18 mouse cellular contexts compared by ENCODE assay signal in the genomic region with DNA sequence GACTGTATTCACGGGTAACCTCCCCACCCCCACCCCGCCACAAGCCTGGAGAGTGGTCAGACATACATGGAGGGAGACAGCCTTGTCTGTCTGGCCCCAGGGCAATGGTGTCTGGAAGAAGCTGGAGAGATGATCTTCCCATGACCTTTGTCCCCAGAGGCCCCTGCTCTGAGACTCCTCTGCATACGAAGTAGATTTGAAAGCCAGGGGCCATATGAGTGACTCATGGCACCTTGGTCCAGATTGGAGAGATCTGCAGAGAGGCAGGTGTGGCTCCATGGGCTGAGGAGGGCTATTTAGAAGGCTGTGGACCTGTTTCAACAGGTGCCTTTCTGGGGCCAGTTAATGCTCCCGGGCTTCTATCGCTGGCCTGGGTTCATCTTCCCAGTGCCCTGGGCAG.
"Had no signal": no experiment of that assay in that cellular context is flagged by ENCODE, and none has a peak within 500 bp of the region (broad histone marks: within the 10 kb centered on the region; RNA-seq: fewer than 3 reads in every experiment).

No protein-coding gene starts in this region.

- H3K9ac ChIP-seq: liver, embryonic 15.5 days; liver, postnatal 0 days; lung, embryonic 15.5 days; midbrain, embryonic 12.5 days; neural tube, embryonic 12.5 days; stomach, embryonic 15.5 days had no signal

- H3K27ac ChIP-seq: liver, embryonic 15.5 days; lung, embryonic 15.5 days; macrophage; midbrain, embryonic 12.5 days; neural tube, embryonic 12.5 days; stomach, embryonic 15.5 days; stomach, postnatal 0 days had no signal

- ATAC-seq: liver, postnatal 0 days; lung, postnatal 0 days had no signal

- H3K9me3 ChIP-seq: liver, embryonic 15.5 days; lung, embryonic 15.5 days; neural tube, embryonic 12.5 days; stomach, embryonic 15.5 days had no signal

- DNase-seq: liver, postnatal 0 days; lung, adult 2 months; lung, postnatal 14 days; lung, postnatal 36 days; midbrain, embryonic 14.5 days; right cerebral cortex, postnatal 14 days; thymus, adult 2 months; thymus, postnatal 25 days; thymus, postnatal 4 days had no signal

- H3K36me3 ChIP-seq: liver, embryonic 15.5 days; lung, embryonic 15.5 days; midbrain, embryonic 12.5 days; neural tube, embryonic 12.5 days; stomach, embryonic 15.5 days had no signal

- H3K4me3 ChIP-seq: liver, embryonic 15.5 days; lung, embryonic 15.5 days; megakaryocyte, embryonic 14.5 days; midbrain, embryonic 12.5 days; neural tube, embryonic 12.5 days; stomach, embryonic 15.5 days had no signal

- H3K27me3 ChIP-seq: liver, embryonic 15.5 days; neural tube, embryonic 12.5 days; stomach, embryonic 15.5 days had no signal

- H3K4me1 ChIP-seq: liver, embryonic 15.5 days; lung, embryonic 15.5 days; megakaryocyte, embryonic 14.5 days; midbrain, embryonic 12.5 days; neural tube, embryonic 12.5 days; stomach, embryonic 15.5 days had no signal

- H3K4me2 ChIP-seq: liver, embryonic 15.5 days; lung, embryonic 15.5 days; midbrain, embryonic 12.5 days; neural tube, embryonic 12.5 days; stomach, embryonic 15.5 days had no signal
